Mouse (Mus musculus) lung, embryonic 14.5 days (tissue): ENCODE measurements around the gene Cachd1. TPM values are rescaled to one million over a fixed set of nuclear protein-coding genes. Genes with fewer than 3 reads are reported as not detected.

Experiments used
- ATAC-seq: fragments of 200-750 bp; cut with Nextera tagmentation; 2 replicates; pipeline ENCODE4 v1.8.0; 2017; ENCODE audit warnings: mild to moderate bottlenecking, moderate TSS enrichment, moderate library complexity; ENCODE audit not compliant: insufficient read depth
- DNase-seq: peaks from one replicate; pipeline ENCODE4 v3.0.0-alpha.2; 2015
- H3K27ac ChIP-seq: fragments of 300-500 bp; sonication (generic); 2 replicates; pipeline ENCODE4 v1.5.1; 2014; ENCODE audit warnings: low read depth, mild to moderate bottlenecking, moderate library complexity
- H3K27me3 ChIP-seq: fragments of 300-500 bp; sonication (generic); 2 replicates; pipeline ENCODE4 v1.6.1; 2014; ENCODE audit warnings: low read length, control low read depth; ENCODE audit not compliant: insufficient read depth
- H3K36me3 ChIP-seq: fragments of 300-500 bp; sonication (generic); 2 replicates; pipeline ENCODE4 v1.6.1; 2014; ENCODE audit warnings: control low read depth; ENCODE audit not compliant: insufficient read depth
- H3K4me1 ChIP-seq: fragments of 300-500 bp; sonication (generic); 2 replicates; pipeline ENCODE4 v1.6.1; 2014; ENCODE audit warnings: antibody characterized with exemption, control low read depth; ENCODE audit not compliant: insufficient read depth
- H3K4me2 ChIP-seq: fragments of 300-500 bp; sonication (generic); 2 replicates; pipeline ENCODE4 v1.6.1; 2014; ENCODE audit warnings: mild to moderate bottlenecking
- H3K4me3 ChIP-seq: fragments of 300-500 bp; sonication (generic); 2 replicates; pipeline ENCODE4 v1.5.1; 2014; ENCODE audit warnings: low read depth, low read length
- H3K9ac ChIP-seq: fragments of 300-500 bp; sonication (generic); 2 replicates; pipeline ENCODE4 v1.6.1; 2014
- H3K9me3 ChIP-seq: fragments of 300-500 bp; sonication (generic); 2 replicates; pipeline ENCODE4 v1.6.1; 2016; ENCODE audit warnings: low read depth, low read length, control low read depth
- CTCF ChIP-seq: IDR thresholded peaks from 2 replicates; pipeline ENCODE4 v1.5.1; 2016; ENCODE audit warnings: antibody characterized with exemption, low read depth
- WGBS: fragments of 180-500 bp; shearing (Covaris S2); extraction: QIAGEN DNeasy Blood & Tissue Kit; methylation state at CpG from one replicate; pipeline ENCODE4 v1.1.7; 2014; 5-methylcytosine and 5-hydroxymethylcytosine counted together
- polyA plus RNA-seq: library from polyadenylated mRNA; unstranded; fragments of >200 nt; fragmentation: Nextera tagmentation; extraction: Ambion mirVana; gene quantifications from 2 replicates; pipeline ENCODE4 v1.2.1, GENCODE M21; 2014

Cachd1 gene
- 26.9 and 27.9 TPM in 2 replicates for polyA plus RNA-seq

- ATAC-seq (peak; percentile 88), DNase-seq (peak; percentile 90)
- no peaks in the 10 kb centered on the region for H3K36me3 ChIP-seq
- no peaks in the 10 kb centered on the region for H3K4me1 ChIP-seq
- H3K4me2 ChIP-seq, result peak within 1 kb of the TSS; percentile 84
- TF ChIP-seq CTCF, result peak; percentile 16; the same call in 1 of the 2 replicates
- H3K27ac ChIP-seq, result peak within 1 kb of the TSS; percentile 94
- no peaks in the 10 kb centered on the region for H3K27me3 ChIP-seq
- peak within 1 kb of the TSS; percentile 89 for H3K9ac ChIP-seq
- no peaks in the 10 kb centered on the region for H3K9me3 ChIP-seq
- peak within 1 kb of the TSS; percentile 94 for H3K4me3 ChIP-seq
- under 1% methylated on average over 50 of the region's 50 CpGs for WGBS
Observed at GRCm38 (mm10) chr4:100776043-100776870, at the start of gene Cachd1. TSS of gene Cachd1 (plus strand) at chr4:100776675.

- no peaks in the 10 kb centered on the region for H3K27me3 ChIP-seq
- peak; percentile 63 for TF ChIP-seq CTCF
- H3K4me2 ChIP-seq, result no peak overlapping the region
- no peak overlapping the region for H3K4me3 ChIP-seq
- no peaks in the 10 kb centered on the region for H3K4me1 ChIP-seq
- H3K27ac ChIP-seq, result no peak overlapping the region
- DNase-seq (peak; percentile 72), ATAC-seq (no peak)
- H3K9ac ChIP-seq, result no peak overlapping the region
- H3K9me3 ChIP-seq, result no peaks in the 10 kb centered on the region
- WGBS, result 67% methylated on average over 5 of the region's 5 CpGs
- no peaks in the 10 kb centered on the region for H3K36me3 ChIP-seq
Observed at GRCm38 (mm10) chr4:100728896-100729479, 47.5 kb upstream of the Cachd1 start.

- Histone ChIP-seq H3K4me1 (no peaks in the 10 kb centered on the region), H3K4me3 (no peak overlapping the region), H3K27me3 (no peaks in the 10 kb centered on the region), H3K27ac (no peak overlapping the region), H3K36me3 (no peaks in the 10 kb centered on the region), H3K9me3 (no peaks in the 10 kb centered on the region), H3K9ac (no peak overlapping the region), H3K4me2 (no peak overlapping the region)
- ATAC-seq (no peak), DNase-seq (no peak)
- WGBS, result 67% methylated on average over 9 of the region's 9 CpGs
- TF ChIP-seq CTCF, result no peak
Observed at GRCm38 (mm10) chr4:100735098-100735935, 41.2 kb upstream of the Cachd1 start.

- H3K4me2 ChIP-seq, result no peak overlapping the region
- no peaks in the 10 kb centered on the region for H3K27me3 ChIP-seq
- no peak overlapping the region for H3K27ac ChIP-seq
- no peaks in the 10 kb centered on the region for H3K4me1 ChIP-seq
- ATAC-seq, result no peak
- H3K9ac ChIP-seq, result no peak overlapping the region
- WGBS, result 86% methylated on average over 9 of the region's 9 CpGs
- H3K9me3 ChIP-seq, result no peaks in the 10 kb centered on the region
- H3K36me3 ChIP-seq, result no peaks in the 10 kb centered on the region
- no peak overlapping the region for H3K4me3 ChIP-seq
- DNase-seq, result no peak
- TF ChIP-seq CTCF, result no peak
Observed at GRCm38 (mm10) chr4:100735936-100736349, 40.5 kb upstream of the Cachd1 start.

GRCm38 (mm10) chr4:100743615-100744014, 32.9 kb upstream of the Cachd1 start:
- DNase-seq (no peak), ATAC-seq (no peak)
- H3K27me3 ChIP-seq, result no peaks in the 10 kb centered on the region
- H3K9me3 ChIP-seq, result no peaks in the 10 kb centered on the region
- H3K4me2 ChIP-seq, result no peak overlapping the region
- H3K9ac ChIP-seq, result no peak overlapping the region
- H3K4me1 ChIP-seq, result no peaks in the 10 kb centered on the region
- H3K4me3 ChIP-seq, result no peak overlapping the region
- H3K27ac ChIP-seq, result no peak overlapping the region
- 80% methylated on average over 8 of the region's 8 CpGs for WGBS
- TF ChIP-seq CTCF, result no peak
- H3K36me3 ChIP-seq, result no peaks in the 10 kb centered on the region

- H3K27ac ChIP-seq, result no peak overlapping the region
- no peak for DNase-seq
- no peak overlapping the region for H3K4me3 ChIP-seq
- no peak for TF ChIP-seq CTCF
- ATAC-seq, result no peak
- H3K4me2 ChIP-seq, result no peak overlapping the region
- H3K4me1 ChIP-seq, result no peaks in the 10 kb centered on the region
- no peaks in the 10 kb centered on the region for H3K9me3 ChIP-seq
- H3K9ac ChIP-seq, result no peak overlapping the region
- no peaks in the 10 kb centered on the region for H3K27me3 ChIP-seq
- WGBS, result 63% methylated on average over 2 of the region's 2 CpGs
- H3K36me3 ChIP-seq, result no peaks in the 10 kb centered on the region
Observed at GRCm38 (mm10) chr4:100752278-100752677, 24.2 kb upstream of the Cachd1 start.
